Mouse (Mus musculus): ENCODE results near the gene Nol11.

Gene Nol11

GRCm38 (mm10) chr11:107188565-107189552, at the start of gene Nol11:
Nol11 (minus strand) TSS chr11:107189381.
- peak; percentile 95 to 96 for DNase-seq

DNA sequence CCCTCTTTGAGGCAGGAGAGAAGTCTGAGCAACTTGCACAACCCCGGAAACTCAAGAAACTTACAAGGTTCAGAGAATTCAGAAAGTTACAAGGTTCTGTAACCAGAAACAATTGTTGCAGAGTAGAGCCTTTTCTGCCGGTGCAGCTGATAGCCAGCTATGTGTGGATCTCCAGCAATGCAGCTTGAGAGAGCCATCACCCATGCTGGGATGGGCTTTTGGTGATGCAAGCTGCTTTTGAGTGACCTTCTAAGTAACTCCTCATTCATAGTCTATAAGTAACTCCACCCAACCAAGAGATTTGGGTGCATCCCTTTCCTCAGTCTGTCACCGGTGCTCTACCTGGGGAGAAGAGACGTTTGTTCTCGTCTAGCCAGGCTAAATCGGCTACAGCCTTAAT, 49.3 kb upstream of the Nol11 start:
- DNase-seq = no peak

DNA sequence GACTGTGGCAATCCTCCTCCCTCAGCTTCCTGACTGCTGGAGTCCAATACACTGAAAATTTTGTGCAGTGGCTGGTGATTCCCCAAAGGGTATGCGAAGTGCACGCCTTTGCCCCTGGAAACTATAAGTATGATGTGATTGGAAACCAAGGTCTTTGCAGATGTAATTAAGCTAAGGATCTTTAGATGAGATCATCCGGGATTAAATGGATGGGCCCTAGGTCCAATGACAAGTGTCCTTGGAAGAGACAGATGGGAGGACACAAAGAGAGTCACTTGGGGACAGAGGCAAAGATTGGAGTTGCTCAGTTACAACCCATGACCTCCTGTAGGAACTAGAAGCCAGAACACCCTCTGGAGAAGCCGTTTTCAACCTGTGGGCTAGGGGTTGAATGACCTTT, 48.4 kb upstream of the Nol11 start:
- no peak for DNase-seq

DNA sequence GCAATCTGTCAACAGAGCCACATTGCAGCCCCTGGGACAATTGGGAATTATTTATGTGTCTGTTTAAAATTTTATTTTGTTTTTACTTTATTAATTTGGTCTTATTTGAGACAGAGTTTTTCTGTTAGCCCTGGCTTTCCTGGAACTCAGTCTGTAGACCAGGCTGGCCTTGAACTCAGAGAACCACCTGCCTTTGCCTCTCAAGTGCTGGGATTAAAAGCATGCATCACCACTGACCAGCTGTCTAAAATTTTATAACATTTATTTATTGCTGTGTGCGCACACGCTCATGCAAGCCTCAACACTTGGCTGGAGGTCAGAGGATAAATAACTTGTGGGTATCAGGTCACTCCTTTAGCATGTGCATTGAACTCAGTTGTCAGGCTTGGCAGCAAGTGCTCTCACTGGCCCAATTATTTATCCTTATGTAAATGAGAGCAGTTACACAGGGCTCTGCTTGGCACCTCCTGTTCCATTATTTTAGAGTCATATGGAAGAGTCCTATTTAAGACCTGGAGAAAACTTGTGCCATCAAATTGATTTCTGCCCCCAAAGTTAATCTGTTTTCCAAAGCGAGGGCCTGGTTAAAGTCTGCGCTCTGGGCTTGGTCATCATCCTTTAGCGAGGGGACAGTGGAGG, 44.2 kb upstream of the Nol11 start:
- DNase-seq = no peak

DNA sequence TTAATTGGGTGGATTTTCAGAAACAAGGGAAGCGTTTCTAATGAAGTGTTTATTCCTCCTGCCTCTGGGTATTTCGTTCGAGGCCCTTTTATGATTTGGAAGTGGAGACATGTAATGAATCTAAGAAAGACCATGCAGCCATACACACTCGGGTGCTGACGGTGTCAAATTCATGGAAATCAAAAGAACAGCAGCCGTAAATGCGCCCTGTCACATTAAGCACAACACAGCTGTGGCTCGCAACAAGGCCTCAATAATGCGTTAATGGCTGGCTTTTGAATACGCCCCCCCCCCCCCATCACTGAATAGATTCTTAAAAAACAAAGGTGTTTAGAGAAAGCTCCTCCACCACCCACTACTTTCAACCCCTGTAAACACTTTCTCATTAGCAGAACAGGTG, 40.9 kb upstream of the Nol11 start:
- no peak for DNase-seq

- no peak for DNase-seq
Measured at GRCm38 (mm10) chr11:107226431-107226830, 37.2 kb upstream of the Nol11 start.

- DNase-seq = no peak
Measured at GRCm38 (mm10) chr11:107226013-107226412, 36.8 kb upstream of the Nol11 start.

GRCm38 (mm10) chr11:107225301-107225700, 36.1 kb upstream of the Nol11 start:
- DNase-seq = no peak

GRCm38 (mm10) chr11:107223667-107224214, 34.6 kb upstream of the Nol11 start:
- DNase-seq = no peak

DNA sequence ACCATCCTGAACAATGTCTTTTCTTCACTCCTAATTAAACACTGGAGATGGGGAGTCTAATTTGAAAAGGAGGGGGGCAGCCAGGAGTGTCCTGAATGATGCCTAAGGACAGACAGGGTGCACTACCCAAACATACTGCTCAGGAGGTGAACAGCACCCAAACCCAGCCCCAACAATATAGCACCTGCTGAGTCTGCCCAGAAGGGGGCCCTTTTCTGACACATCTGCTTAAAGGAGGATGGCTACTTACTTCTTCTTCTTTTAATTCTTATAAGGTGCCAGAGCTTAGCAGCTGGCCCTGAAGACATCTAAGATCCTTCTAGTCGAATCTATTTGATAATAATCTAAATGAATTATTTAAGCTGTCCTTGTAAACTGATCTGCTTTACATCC, 34.0 kb upstream of the Nol11 start:
- DNase-seq = no peak

GRCm38 (mm10) chr11:107222531-107223168, 33.5 kb upstream of the Nol11 start:
- no peak for DNase-seq

GRCm38 (mm10) chr11:107215111-107215510, 25.9 kb upstream of the Nol11 start:
- no peak for DNase-seq

DNA sequence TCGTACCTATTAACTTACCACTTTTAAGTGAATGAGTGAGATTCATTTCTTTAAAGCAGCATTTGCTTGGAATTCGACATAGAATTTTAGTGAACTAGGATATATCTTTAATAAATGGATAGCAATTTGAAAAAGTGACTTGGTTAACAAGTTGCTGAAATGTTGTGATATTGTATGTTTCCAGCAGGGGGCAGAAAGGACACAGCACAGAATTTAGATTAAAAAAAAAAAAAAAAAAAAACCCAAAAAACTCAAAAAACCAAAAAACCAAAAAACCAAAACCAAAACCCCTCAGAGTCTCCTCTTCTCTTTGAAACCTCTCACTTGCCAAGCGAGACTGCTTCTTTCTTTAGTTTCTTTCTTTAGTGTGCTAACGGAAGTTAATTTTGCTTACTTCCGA, 24.6 kb upstream of the Nol11 start:
- no peak for DNase-seq

GRCm38 (mm10) chr11:107209818-107210217, 20.6 kb upstream of the Nol11 start:
- no peak for DNase-seq

DNA sequence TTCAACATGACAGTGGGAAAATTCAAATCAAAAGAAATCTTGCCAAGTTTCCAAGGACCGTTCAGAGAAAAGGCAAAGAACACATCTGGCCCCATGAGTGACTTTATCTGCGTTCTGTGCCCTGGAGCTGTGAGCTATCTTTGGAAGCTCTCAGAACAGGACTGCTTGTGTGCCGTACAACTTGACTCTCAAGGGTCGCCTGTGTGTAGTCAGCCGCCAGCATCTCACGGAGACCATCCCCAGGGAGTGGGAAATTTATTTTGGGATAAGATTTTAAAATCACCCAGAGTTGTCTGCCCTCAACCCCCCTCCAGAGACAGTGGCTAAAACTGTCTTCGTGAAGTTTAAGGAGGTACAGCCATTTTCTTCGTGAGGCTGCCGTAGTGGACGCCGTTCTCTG, 12.6 kb upstream of the Nol11 start:
- no peak for DNase-seq

- DNase-seq = no peak
Measured at GRCm38 (mm10) chr11:107199281-107199680, 10.1 kb upstream of the Nol11 start.

GRCm38 (mm10) chr11:107195334-107195733, 6.2 kb upstream of the Nol11 start:
- no peak for DNase-seq

DNA sequence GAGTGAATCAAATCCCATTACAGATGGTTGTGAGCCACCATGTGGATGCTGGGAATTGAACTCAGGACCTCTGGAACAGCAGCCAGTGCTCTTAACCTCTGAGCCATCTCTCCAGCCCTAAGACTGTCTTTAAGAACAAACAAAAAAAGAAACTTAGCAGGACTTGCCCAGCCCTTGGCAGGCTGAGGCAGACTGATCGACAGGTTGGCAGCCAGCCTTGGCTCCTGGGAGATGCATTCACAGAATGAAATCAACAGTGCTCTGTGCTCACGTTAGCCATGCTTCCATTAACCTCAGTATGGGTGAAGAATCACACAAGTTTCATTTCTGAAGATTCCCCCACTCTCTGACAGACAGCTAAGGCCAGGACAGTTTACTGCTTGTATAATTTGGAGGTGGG, 1.2 kb upstream of the Nol11 start:
- no peak for DNase-seq

DNA sequence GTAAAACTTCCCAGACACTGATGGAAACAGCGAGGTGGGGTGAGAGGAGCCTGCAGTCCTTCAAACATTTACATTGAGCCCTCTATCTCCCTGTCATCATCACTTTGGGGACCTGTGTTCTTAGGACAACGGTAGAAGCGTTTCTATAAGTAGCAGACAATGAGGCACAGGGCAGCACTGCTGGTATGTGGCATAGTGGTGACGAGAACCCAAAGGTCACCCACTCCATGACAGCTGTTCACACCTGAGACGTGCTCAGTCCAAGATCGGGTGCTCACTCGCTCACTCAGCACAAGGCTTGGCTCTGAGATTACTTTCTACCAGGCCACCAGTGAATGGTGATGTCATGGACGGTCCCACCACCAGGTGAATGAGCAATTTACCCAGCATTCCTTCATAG, 5.4 kb downstream of the Nol11 start:
- DNase-seq = no peak

DNA sequence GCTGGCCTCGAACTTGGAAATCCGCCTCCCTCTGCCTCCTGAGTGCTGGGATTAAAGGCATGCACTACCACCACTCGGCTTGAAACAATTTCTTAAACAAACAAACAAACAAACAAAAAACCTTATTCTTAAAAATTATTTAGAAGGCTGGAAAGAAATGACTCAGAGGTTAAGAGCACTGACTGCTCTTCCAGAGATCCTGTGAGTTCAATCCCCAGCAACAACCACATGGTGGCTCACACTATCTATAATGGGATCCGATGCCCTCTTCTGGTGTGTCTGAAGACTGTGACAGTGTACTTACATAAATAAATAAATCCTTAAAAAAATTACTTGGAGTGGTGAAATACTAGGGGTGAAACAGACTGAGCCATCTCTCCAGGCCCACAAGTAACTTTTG, 28.0 kb downstream of the Nol11 start:
- no peak for DNase-seq

DNA sequence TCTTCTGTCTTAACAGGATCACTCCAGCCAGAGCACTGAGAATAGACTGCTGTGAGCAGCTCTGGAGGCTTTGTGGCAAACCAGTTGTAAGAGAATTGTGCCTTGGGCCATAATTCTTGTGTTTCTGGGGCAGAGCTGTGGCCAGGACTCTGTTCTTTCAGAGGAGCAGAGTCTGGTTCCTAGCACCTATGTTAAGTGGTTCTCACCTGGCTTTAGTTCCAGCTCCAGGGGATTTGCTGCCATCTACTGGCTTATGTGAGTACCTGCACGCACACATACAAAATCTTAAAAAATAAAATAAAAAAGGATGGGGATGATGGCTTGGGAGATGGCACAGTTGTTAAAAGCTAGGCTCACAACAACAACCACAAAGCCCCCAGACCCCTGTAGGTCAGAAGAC, 30.1 kb downstream of the Nol11 start:
- no peak for DNase-seq

DNA sequence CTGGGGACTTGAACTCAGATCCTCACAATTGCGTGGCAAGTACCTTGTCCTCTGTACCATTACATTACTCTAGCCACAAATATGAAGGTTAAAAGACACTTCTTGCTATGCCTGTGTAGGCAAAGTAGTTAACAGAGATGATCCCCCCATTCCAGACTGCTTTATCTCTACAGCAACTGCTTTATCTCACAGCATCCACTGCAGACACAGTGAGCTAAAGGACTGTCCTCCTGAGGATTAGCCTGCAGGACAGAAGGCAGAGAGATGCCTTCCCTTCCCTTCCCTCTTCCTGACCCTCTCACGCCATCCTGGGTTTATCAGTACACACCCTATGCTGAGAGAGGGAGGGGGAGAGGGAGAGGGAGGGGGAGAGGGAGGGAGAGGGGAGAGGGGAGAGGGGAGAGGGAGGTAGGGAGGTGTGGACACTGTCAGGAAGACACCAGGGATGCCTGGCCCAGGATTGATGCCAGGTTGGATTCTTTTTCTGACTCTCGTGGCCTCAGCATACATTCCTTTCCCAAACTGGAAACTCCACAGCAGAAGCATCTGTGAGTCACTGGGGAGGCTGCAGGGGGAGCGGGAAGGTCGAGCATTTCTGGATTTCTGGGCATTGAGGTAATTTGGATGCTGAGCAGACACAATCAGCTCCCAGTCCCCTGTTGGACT, 32.1 kb downstream of the Nol11 start:
- DNase-seq = no peak

DNA sequence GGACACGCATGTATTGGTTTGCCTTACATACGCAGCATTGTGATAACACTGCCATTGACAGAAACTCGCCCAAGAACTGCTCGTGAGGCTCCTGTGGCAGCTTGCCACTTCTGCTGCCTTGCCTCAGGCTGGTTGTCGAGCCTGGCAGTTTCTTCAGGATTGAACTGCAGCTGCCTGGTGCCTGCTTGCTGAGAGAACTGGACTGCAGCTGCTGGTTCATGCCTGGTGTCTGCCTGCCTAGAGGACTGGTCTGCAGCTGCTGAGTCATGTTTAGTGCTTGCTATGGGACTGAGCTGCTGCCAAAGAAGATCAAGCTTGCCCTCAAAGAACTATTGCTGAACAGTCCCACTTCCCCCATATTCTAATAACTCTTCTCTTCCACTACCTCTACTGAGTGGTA, 33.9 kb downstream of the Nol11 start:
- no peak for DNase-seq

Data from thymus, adult 18-20 months (tissue).